Mouse (Mus musculus) right cerebral cortex, adult 18-20 months (tissue): Measurements from ENCODE around the gene Hist3h2ba.
"Not testable (repeated sequence)": the region's sequence is repeated elsewhere in the genome, so short reads cannot be mapped to it uniquely, and the experiment has no call there.

ENCODE experiments used
- DNase-seq: peaks from one replicate; pipeline ENCODE4 v3.0.0; 2022; ENCODE audit warnings: mixed read lengths

Gene Hist3h2ba

GRCm38 (mm10) chr11:58939088-58939439, 9.7 kb upstream of the Hist3h2ba start:
- DNase-seq: no peak

GRCm38 (mm10) chr11:58944136-58944535, 4.6 kb upstream of the Hist3h2ba start:
- DNase-seq: no peak

GRCm38 (mm10) chr11:58947306-58947705, 1.4 kb upstream of the Hist3h2ba start:
- no peak for DNase-seq

GRCm38 (mm10) chr11:58947798-58948528, 757 bp upstream of the Hist3h2ba start:
- DNase-seq: peak; percentile 73

- peak; percentile 85 for DNase-seq
These were observed 1.0 kb downstream of the Hist3h2ba start for GRCm38 (mm10) chr11:58949480-58950431.

GRCm38 (mm10) chr11:58951210-58951609, 2.5 kb downstream of the Hist3h2ba start:
- DNase-seq: no peak

GRCm38 (mm10) chr11:58953351-58954169, 4.8 kb downstream of the Hist3h2ba start:
- no peak for DNase-seq

- DNase-seq: not testable (repeated sequence)
These were observed 5.4 kb downstream of the Hist3h2ba start for GRCm38 (mm10) chr11:58954170-58954419.

GRCm38 (mm10) chr11:58954420-58955142, 5.9 kb downstream of the Hist3h2ba start, which contains the start of the genes Hist3h2a and Trim17:
Hist3h2a (plus strand) TSS chr11:58954685.
Trim17 (plus strand) TSS chr11:58954685.
- peak; percentile 94 for DNase-seq

GRCm38 (mm10) chr11:58955143-58955867, 6.6 kb downstream of the Hist3h2ba start:
- no peak for DNase-seq

- DNase-seq: no peak
These were observed 7.1 kb downstream of the Hist3h2ba start for GRCm38 (mm10) chr11:58955868-58956257.

- no peak for DNase-seq
These were observed 8.7 kb downstream of the Hist3h2ba start for GRCm38 (mm10) chr11:58957226-58957914.

- no peak for DNase-seq
These were observed 9.8 kb downstream of the Hist3h2ba start for GRCm38 (mm10) chr11:58958536-58958935.

- no peak for DNase-seq
These were observed 10.6 kb downstream of the Hist3h2ba start for GRCm38 (mm10) chr11:58959186-58959825.

GRCm38 (mm10) chr11:58959921-58960465, 11.3 kb downstream of the Hist3h2ba start:
- peak; percentile 85 for DNase-seq

- DNase-seq: no peak
These were observed 12.9 kb downstream of the Hist3h2ba start for GRCm38 (mm10) chr11:58961364-58962177.

GRCm38 (mm10) chr11:58963543-58963942, 14.8 kb downstream of the Hist3h2ba start:
- no peak for DNase-seq

- DNase-seq: no peak
These were observed 15.5 kb downstream of the Hist3h2ba start for GRCm38 (mm10) chr11:58964216-58964615.
